Mouse (Mus musculus): ENCODE data around the gene Ppfibp1. TPM values are rescaled to one million over a fixed set of nuclear protein-coding genes. Genes with fewer than 3 reads are reported as not detected.

Ppfibp1 gene
- total and polyA plus RNA-seq, 3 experiments, result 23.4 to 28.2 (median 28.2) TPM

DNA sequence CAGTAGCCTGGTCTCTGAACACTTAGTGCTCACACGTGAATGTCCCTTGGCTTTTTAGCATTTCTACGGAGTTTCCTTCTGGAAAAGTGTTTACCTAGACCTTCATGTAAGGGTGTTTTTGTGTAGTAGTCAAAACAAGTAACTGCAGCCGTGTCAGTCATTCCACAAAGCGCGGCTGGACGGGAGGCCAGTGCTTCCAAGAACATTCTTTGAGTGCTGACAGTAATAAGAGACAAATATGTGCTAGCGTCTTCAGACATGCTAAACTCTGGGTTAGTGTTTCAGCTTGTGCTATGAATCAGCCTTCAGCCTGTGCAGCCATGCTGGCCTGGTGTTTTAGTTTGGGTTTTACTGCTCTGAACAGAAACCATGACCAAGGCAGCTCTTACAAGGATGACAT is 174.4 kb downstream of the Ppfibp1 start:
- H3K9ac ChIP-seq (ENCODE audit: insufficient read depth, low read depth), result no peak overlapping the region
- TF ChIP-seq RCOR1 (conservative IDR thresholded peaks at IDR 0.05; ENCODE audit: low read depth, low read length) (no peak), USF2 (conservative IDR thresholded peaks at IDR 0.05; ENCODE audit: low read depth, low read length) (no peak), ZMIZ1 (IDR thresholded peaks at IDR 0.05; ENCODE audit: low read depth, low read length) (no peak), NRF1 (IDR thresholded peaks at IDR 0.05; ENCODE audit: low read depth, low read length) (no peak), NELFE (IDR thresholded peaks at IDR 0.05; ENCODE audit: low read depth, low read length) (no peak)
- dilution Hi-C loops (cut with MboI; ENCODE audit: extremely low pct_ligation_motif_present, extremely low pct_unique_long_range_greater_than_20kb, low sequenced_read_pairs), result no loop called here
- H3K36me3 ChIP-seq (replicated peaks in 1 of 2; ENCODE audit: control insufficient read depth in 1 of 2, insufficient read depth in 1 of 2, low read length in 1 of 2), result peaks cover 70 to 93% of the 10 kb centered on the region in 2 experiments
- no peak for DNase-seq (ENCODE audit: extremely low read depth)
- H3K9me3 ChIP-seq (replicated peaks; ENCODE audit: low read length), result no peaks in the 10 kb centered on the region
- H3K79me2 ChIP-seq (replicated peaks; ENCODE audit: control insufficient read depth, extremely low read depth, insufficient read depth, poor library complexity, severe bottlenecking), result no peaks in the 10 kb centered on the region
- H3K27me3 ChIP-seq (replicated peaks), result no peaks in the 10 kb centered on the region
- in situ Hi-C loops (cut with MboI; ENCODE audit: low pct_ligation_motif_present, low pct_unique_long_range_greater_than_20kb, low sequenced_read_pairs), result no loop called here
- no peak overlapping the region for H3K4me3 ChIP-seq (replicated peaks in 1 of 3; ENCODE audit: low read depth in 2 of 3, low read length in 2 of 3, poor library complexity in 1 of 3)
- no peak overlapping the region for H3K4me2 ChIP-seq (ENCODE audit: insufficient read depth, low read depth, poor library complexity, severe bottlenecking)
- no peak overlapping the region for H3K27ac ChIP-seq (ENCODE audit: insufficient read depth, low read depth)
- no peaks in the 10 kb centered on the region for H3K4me1 ChIP-seq (ENCODE audit: control insufficient read depth in 1 of 2, insufficient read depth in 2 of 2)

DNA sequence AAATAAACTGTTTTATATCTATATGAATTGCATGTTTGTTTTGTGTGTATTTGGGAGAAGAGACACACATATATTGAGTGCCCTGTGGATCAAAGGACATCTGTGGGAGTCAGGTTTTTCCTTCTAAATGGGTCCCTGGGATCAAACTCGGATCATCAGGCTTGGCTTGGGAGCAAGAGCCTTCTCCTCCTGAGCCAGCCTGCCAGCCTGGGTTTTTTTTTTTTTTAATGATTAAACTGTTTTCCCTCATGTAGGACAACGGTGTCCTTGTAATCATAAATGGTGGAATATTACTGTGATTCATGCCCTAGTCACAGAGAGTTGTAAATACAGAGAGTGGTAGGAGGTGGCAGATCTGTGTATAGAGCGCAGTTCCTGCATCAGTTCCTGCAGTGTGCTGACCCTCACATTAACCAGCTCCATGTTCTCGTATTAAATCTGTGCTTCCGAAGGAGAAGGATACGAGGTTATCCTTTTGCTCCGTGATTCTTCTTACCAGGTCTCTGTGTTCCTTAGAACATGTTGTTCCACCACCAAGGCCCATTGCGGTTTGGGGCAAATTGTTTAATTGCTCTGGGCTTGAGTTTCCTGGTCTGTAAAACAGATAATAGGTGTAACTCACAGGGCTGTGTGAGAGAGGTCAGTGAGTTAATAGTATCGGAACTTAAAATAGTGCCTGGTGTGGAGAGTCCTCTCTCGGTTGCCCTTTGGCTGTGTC is 176.1 kb downstream of the Ppfibp1 start:
- dilution Hi-C loops (cut with MboI; ENCODE audit: extremely low pct_ligation_motif_present, extremely low pct_unique_long_range_greater_than_20kb, low sequenced_read_pairs), result no loop called here
- H3K36me3 ChIP-seq (replicated peaks in 1 of 2; ENCODE audit: control insufficient read depth in 1 of 2, insufficient read depth in 1 of 2, low read length in 1 of 2), result peaks cover 65 to 88% of the 10 kb centered on the region in 2 experiments

DNA sequence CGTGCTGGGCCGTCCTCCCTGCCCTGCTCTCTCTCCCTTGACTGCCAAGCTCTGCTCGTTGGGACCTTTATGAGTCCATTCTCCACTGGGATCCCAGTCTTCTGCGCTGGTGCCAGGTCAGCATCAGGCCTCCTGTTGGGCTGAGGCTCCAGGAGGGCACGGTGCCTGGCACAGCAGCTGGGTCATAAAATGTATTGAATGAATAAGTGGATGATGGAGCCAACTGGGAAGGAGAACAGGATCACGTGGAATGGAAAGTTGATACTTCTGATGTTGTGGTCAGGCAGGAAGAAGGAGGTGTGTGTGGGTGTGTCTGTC is 176.6 kb downstream of the Ppfibp1 start:
- Histone ChIP-seq H3K79me2 (replicated peaks; ENCODE audit: control insufficient read depth, extremely low read depth, insufficient read depth, poor library complexity, severe bottlenecking) (no peaks in the 10 kb centered on the region), H3K27me3 (replicated peaks) (no peaks in the 10 kb centered on the region), H3K9ac (ENCODE audit: insufficient read depth, low read depth) (no peak overlapping the region), H3K36me3 (replicated peaks in 1 of 2; ENCODE audit: control insufficient read depth in 1 of 2, insufficient read depth in 1 of 2, low read length in 1 of 2) (peaks cover 61 to 88% of the 10 kb centered on the region in 2 experiments), H3K9me3 (replicated peaks; ENCODE audit: low read length) (no peaks in the 10 kb centered on the region), H3K4me1 (ENCODE audit: control insufficient read depth in 1 of 2, insufficient read depth in 2 of 2) (no peaks in the 10 kb centered on the region), H3K27ac (ENCODE audit: insufficient read depth, low read depth) (no peak overlapping the region), H3K4me3 (replicated peaks in 1 of 3; ENCODE audit: low read depth in 2 of 3, low read length in 2 of 3, poor library complexity in 1 of 3) (no peak overlapping the region), H3K4me2 (ENCODE audit: insufficient read depth, low read depth, poor library complexity, severe bottlenecking) (no peak overlapping the region)
- TF ChIP-seq POLR2AphosphoS2 (IDR thresholded peaks at IDR 0.05; ENCODE audit: low read depth, low read length), result no peak
- no peak for TF ChIP-seq CTCF (conservative IDR thresholded peaks at IDR 0.05 in 1 of 2, IDR thresholded peaks at IDR 0.05 in 1 of 2; ENCODE audit: low read depth in 2 of 2, low read length in 2 of 2)
- TF ChIP-seq TCF12 (IDR thresholded peaks at IDR 0.05; ENCODE audit: low read depth, low read length), result no peak
- no peak for TF ChIP-seq EP300 (IDR thresholded peaks at IDR 0.05; ENCODE audit: low read length)
- TF ChIP-seq ZC3H11A (IDR thresholded peaks at IDR 0.05; ENCODE audit: low read depth, low read length), result no peak
- no peak for TF ChIP-seq JUND (conservative IDR thresholded peaks at IDR 0.05; ENCODE audit: low read depth, low read length)
- no peak for TF ChIP-seq USF1 (IDR thresholded peaks at IDR 0.05; ENCODE audit: low read depth, low read length)
- dilution Hi-C loops (cut with MboI; ENCODE audit: extremely low pct_ligation_motif_present, extremely low pct_unique_long_range_greater_than_20kb, low sequenced_read_pairs) (no loop called here), in situ Hi-C loops (cut with MboI; ENCODE audit: low pct_ligation_motif_present, low pct_unique_long_range_greater_than_20kb, low sequenced_read_pairs) (no loop called here)
- DNase-seq (ENCODE audit: extremely low read depth), result no peak

More for the DNA sequence above, 176.1 kb downstream of the Ppfibp1 start:
- Histone ChIP-seq H3K4me1 (ENCODE audit: control insufficient read depth in 1 of 2, insufficient read depth in 2 of 2) (no peaks in the 10 kb centered on the region), H3K4me2 (ENCODE audit: insufficient read depth, low read depth, poor library complexity, severe bottlenecking) (no peak overlapping the region), H3K9ac (ENCODE audit: insufficient read depth, low read depth) (no peak overlapping the region), H3K4me3 (replicated peaks in 1 of 3; ENCODE audit: low read depth in 2 of 3, low read length in 2 of 3, poor library complexity in 1 of 3) (no peak overlapping the region), H3K27me3 (replicated peaks) (no peaks in the 10 kb centered on the region), H3K9me3 (replicated peaks; ENCODE audit: low read length) (no peaks in the 10 kb centered on the region), H3K79me2 (replicated peaks; ENCODE audit: control insufficient read depth, extremely low read depth, insufficient read depth, poor library complexity, severe bottlenecking) (no peaks in the 10 kb centered on the region), H3K27ac (ENCODE audit: insufficient read depth, low read depth) (no peak overlapping the region)
- no peak for DNase-seq (ENCODE audit: extremely low read depth)
- in situ Hi-C loops (cut with MboI; ENCODE audit: low pct_ligation_motif_present, low pct_unique_long_range_greater_than_20kb, low sequenced_read_pairs), result no loop called here
- TF ChIP-seq CHD1 (IDR thresholded peaks at IDR 0.05; ENCODE audit: low read depth, low read length), result no peak
- no peak for TF ChIP-seq POLR2AphosphoS2 (IDR thresholded peaks at IDR 0.05; ENCODE audit: low read depth, low read length)
- TF ChIP-seq JUND (conservative IDR thresholded peaks at IDR 0.05; ENCODE audit: low read depth, low read length), result no peak
